Mouse (Mus musculus) brown adipose tissue, adult 24 weeks (tissue): ENCODE results near the gene Sema4f. TPM values are rescaled to one million over a fixed set of nuclear protein-coding genes. Genes with fewer than 3 reads are reported as not detected.

Experiments used
- H3K27ac ChIP-seq: fragments of 200-500 bp; replicated peaks from 2 replicates; pipeline ENCODE4 v1.5.1; 2012; ENCODE audit warnings: low read depth, mild to moderate bottlenecking, low read length
- H3K4me1 ChIP-seq: fragments of 200-500 bp; 2 replicates; pipeline ENCODE4 v1.6.1; 2012; ENCODE audit warnings: low read length, mixed read lengths; ENCODE audit not compliant: control insufficient read depth, insufficient read depth, insufficient read length
- H3K4me3 ChIP-seq: fragments of 200-500 bp; 2 replicates; pipeline ENCODE4 v1.5.1; 2012; ENCODE audit warnings: low read depth, mild to moderate bottlenecking, low read length, moderate library complexity; ENCODE audit not compliant: insufficient read depth
- polyA plus RNA-seq: library from polyadenylated mRNA; stranded (reverse); fragments of >200 nt; gene quantifications from 2 replicates; pipeline ENCODE4 v1.2.4, GENCODE M21; 2012; ENCODE audit not compliant: missing spikeins, insufficient read depth, insufficient read length

Sema4f gene
- polyA plus RNA-seq, 1 experiment: not detected

DNA sequence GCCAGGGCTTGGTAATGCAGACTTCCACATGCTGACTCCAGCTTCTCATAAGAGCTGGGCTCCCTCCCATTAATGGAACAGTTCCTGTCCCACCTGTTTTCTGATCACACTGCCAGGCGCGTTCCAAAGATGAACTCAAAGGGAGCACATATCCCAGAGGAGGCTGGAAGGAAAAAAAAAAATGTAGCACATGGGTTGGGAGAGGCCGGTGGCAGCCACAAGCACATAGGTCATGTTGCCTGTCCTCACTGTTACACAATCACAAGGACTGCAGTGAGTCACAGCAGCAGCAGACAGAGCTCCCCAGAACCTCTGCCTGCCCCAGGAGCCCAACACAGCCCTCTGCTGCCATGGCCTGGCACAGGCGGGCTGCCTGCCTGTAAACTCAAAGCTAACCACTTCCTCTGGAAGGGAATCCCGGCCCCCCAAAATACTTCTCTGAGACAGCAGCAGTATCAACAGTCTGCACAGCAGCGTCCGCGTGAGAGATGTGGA is 76.1 kb downstream of the Sema4f start:
- Histone ChIP-seq H3K27ac (peak overlapping the region; percentile 99), H3K4me3 (no peak overlapping the region), H3K4me1 (peaks cover 12% of the 10 kb centered on the region; the same call in 1 of the 2 replicates)

DNA sequence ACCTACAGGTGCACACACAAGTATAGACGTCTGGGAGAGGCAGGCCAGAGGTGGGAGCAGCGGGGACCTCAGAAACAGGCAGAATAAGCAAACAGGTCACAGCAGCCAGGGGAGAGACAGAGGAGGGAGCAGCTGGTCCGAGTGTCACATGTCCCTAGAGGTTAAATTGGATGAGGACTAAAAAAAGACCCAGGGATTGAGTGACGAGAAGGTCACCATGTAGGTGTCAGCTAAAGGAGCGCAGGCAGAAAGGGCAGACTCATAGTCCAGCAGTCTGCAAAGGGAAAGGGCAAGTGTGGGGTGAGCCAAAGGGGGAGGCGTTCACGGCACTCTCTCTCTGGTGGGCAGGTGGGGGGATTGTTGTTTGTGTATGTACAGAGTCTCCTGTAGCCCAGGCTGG is 77.1 kb downstream of the Sema4f start:
- Histone ChIP-seq H3K4me3 (no peak overlapping the region), H3K27ac (peak overlapping the region; percentile 97), H3K4me1 (peaks cover 12% of the 10 kb centered on the region; the same call in 1 of the 2 replicates)

DNA sequence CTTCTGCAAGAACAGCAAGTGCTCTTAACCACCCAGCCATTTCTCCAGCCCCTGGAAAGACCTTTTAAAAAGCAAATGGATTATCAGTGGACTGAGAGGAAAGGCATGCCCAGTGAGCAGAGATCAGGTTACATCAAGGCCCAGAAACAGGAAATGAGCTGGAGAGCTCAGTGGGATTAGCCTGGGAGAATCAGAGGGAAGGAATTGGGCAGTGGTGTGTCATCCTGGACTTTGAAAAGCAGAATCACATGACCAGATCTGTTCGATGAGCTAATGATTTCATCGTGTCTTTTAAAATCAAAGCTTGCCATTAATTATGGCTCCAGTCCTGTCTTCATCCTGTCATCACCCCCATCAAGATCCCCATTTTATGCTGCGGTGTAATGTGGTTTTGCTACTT is 77.5 kb downstream of the Sema4f start:
- H3K27ac ChIP-seq: peak overlapping the region; percentile 97
- peaks cover 12% of the 10 kb centered on the region; the same call in 1 of the 2 replicates for H3K4me1 ChIP-seq
- H3K4me3 ChIP-seq: no peak overlapping the region

Other genes starting within 250 kb of the Sema4f start
- gene Pole4, start 234.4 kb downstream of the Sema4f start, polyA plus RNA-seq: 61.9 and 64.7 TPM in 2 replicates
- 216 and 558 TPM in 2 replicates for gene Hk2, start 165.3 kb downstream of the Sema4f start, polyA plus RNA-seq
- gene M1ap, start 7.1 kb upstream of the Sema4f start, polyA plus RNA-seq: not detected in 2 replicates
- 1.3 and 1.5 TPM in 2 replicates for gene Dok1, start 93.7 kb upstream of the Sema4f start, polyA plus RNA-seq
- 0.63 and 1.6 TPM in 2 replicates for gene Loxl3, start 94.4 kb upstream of the Sema4f start, polyA plus RNA-seq
- gene Aup1, start 114.8 kb upstream of the Sema4f start, polyA plus RNA-seq: 78.0 and 97.2 TPM in 2 replicates
- 42.8 and 48.9 TPM in 2 replicates for gene Htra2, start 115.5 kb upstream of the Sema4f start, polyA plus RNA-seq
- gene Dqx1, start 118.1 kb upstream of the Sema4f start, polyA plus RNA-seq: 0.79 TPM in 1 of 2 replicates, not detected in the other
- gene Tlx2, start 130.5 kb upstream of the Sema4f start, polyA plus RNA-seq: not detected in 2 replicates
- 16.5 and 22.5 TPM in 2 replicates for gene Pcgf1, start 138.1 kb upstream of the Sema4f start, polyA plus RNA-seq
- not detected in 2 replicates for gene Lbx2, start 146.6 kb upstream of the Sema4f start, polyA plus RNA-seq
- not detected in 2 replicates for gene Ccdc142, start 161.8 kb upstream of the Sema4f start, polyA plus RNA-seq
- gene Gm42688, start 161.8 kb upstream of the Sema4f start, polyA plus RNA-seq: not detected in 2 replicates
- gene Mrpl53, start 169.3 kb upstream of the Sema4f start, polyA plus RNA-seq: 172 and 202 TPM in 2 replicates
- gene Mogs, start 175.7 kb upstream of the Sema4f start, polyA plus RNA-seq: 6.0 and 6.2 TPM in 2 replicates
- 62.1 and 70.3 TPM in 2 replicates for gene Wbp1, start 181.8 kb upstream of the Sema4f start, polyA plus RNA-seq
- gene Ino80b, start 185.7 kb upstream of the Sema4f start, polyA plus RNA-seq: 8.7 and 13.1 TPM in 2 replicates
- 4.5 and 7.1 TPM in 2 replicates for gene Rtkn, start 195.7 kb upstream of the Sema4f start, polyA plus RNA-seq
- not detected in 2 replicates for gene Wdr54, start 216.6 kb upstream of the Sema4f start, polyA plus RNA-seq
- not detected in 2 replicates for gene 1700003E16Rik, start 216.6 kb upstream of the Sema4f start, polyA plus RNA-seq
- gene Dctn1, start 226.2 kb upstream of the Sema4f start, polyA plus RNA-seq: 31.0 and 31.2 TPM in 2 replicates